Mouse (Mus musculus): ENCODE results near the gene Lin9.
"Not testable (repeated sequence)": the region's sequence is repeated elsewhere in the genome, so short reads cannot be mapped to it uniquely, and the experiment has no call there.

The Lin9 gene

GRCm38 (mm10) chr1:180641137-180641517 lies at the start of gene Lin9:
TSS of gene Lin9 (plus strand) at chr1:180641150.
- peak; percentile 86 to 91 for DNase-seq (ENCODE audit: low spot score in 2 of 2)

GRCm38 (mm10) chr1:180600578-180600977 lies 40.4 kb upstream of the Lin9 start:
- DNase-seq (ENCODE audit: low spot score in 2 of 2): no peak

DNA sequence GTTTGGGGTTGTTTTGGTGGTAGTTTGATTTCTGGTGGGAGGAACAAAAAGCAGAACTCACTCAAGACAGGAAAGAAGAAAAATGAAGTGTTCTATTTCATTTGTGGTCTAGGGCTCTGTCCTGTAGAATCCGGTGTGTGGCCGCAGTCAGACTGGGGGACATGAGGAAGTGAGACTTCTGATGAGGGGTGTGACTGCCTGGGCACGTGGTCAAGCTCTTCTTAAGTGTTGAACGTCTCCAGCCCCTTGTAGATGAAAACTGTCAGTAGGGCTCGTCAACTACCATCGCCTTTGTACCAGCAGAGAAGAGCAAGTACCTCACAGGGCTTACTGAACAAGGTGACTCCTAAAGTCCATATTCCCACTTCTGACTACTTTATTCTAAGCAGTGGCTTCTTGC lies 39.1 kb upstream of the Lin9 start:
- DNase-seq (ENCODE audit: low spot score in 2 of 2): no peak

DNA sequence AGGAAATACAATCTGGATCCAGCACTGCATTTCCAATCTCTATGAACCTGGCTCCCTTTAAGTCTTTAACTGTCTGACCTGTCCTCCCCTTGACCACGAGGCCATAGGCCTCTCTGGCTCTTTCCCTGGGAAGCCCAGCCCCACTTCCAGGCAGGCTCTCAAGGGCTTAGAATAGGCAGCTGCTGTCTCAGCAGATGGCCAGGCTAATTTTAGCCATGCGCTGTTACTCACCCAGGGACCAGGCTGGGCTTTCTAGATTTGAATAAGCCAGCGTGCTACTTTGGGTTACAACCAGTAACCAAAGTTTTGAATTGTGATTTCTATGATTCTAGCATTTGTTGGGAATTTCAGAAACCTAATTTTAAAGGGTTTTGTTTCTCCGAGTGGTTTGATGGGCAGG lies 36.4 kb upstream of the Lin9 start:
- no peak for DNase-seq (ENCODE audit: low spot score in 2 of 2)

- DNase-seq (ENCODE audit: low spot score in 2 of 2): no peak
Observed at GRCm38 (mm10) chr1:180606106-180606505, 34.8 kb upstream of the Lin9 start.

GRCm38 (mm10) chr1:180606796-180607577 lies 34.0 kb upstream of the Lin9 start:
- DNase-seq (ENCODE audit: low spot score in 2 of 2): no peak

GRCm38 (mm10) chr1:180607578-180607879 lies 33.4 kb upstream of the Lin9 start:
- DNase-seq (ENCODE audit: low spot score in 2 of 2): no peak

DNA sequence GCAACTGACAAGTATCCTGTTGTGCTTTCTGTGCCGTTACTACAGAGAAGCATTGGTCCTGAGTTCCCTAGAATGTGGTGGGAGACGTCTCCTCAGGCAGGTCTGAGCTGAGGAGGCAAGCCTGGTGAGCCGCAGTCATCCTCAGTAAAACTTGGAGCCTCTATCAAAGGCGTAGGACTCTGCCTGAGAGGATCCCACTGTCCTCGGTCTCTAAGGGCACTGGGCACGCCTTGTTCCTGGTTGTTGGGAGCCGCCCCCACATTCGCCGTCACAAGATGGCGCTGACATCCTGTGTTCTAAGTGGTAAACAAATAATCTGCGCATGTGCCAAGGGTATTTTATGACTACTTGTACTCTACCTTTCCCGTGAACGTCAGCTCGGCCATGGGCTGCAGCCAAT lies 29.1 kb upstream of the Lin9 start:
- DNase-seq (ENCODE audit: low spot score in 2 of 2): not testable (repeated sequence)

DNA sequence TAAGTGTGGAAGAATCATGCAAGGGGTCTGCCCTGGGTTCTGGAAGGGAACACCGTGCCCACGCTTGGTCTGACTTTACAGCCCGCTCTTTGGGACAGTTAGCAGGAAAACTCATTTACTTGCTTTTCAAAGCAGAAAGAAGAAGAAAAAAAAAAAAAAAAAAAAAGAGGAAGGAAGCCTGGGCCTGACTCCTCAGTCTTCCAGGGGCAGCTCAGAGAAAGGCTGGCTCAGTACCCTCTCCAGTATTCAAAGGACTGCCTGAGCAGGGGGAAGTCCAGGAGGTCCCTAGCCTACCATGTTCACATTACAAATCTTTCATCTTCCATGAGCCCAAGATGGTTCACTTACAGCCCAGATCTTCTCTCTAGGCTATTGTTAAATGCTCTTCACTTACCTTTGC lies 24.2 kb upstream of the Lin9 start:
- no peak for DNase-seq (ENCODE audit: low spot score in 2 of 2)

GRCm38 (mm10) chr1:180622389-180622788 lies 18.6 kb upstream of the Lin9 start:
- DNase-seq (ENCODE audit: low spot score in 2 of 2): no peak

- DNase-seq (ENCODE audit: low spot score in 2 of 2): no peak
Observed at GRCm38 (mm10) chr1:180623911-180624310, 17.0 kb upstream of the Lin9 start.

GRCm38 (mm10) chr1:180626141-180626540 lies 14.8 kb upstream of the Lin9 start:
- no peak for DNase-seq (ENCODE audit: low spot score in 2 of 2)

- DNase-seq (ENCODE audit: low spot score in 2 of 2): not testable (repeated sequence)
Observed at GRCm38 (mm10) chr1:180637796-180638195, 3.2 kb upstream of the Lin9 start.

- peak; percentile 9 to 20 for DNase-seq (ENCODE audit: low spot score in 2 of 2)
Observed at GRCm38 (mm10) chr1:180639416-180640401, 1.2 kb upstream of the Lin9 start.

GRCm38 (mm10) chr1:180640605-180641125 lies 285 bp upstream of the Lin9 start:
- peak; percentile 35 to 43 for DNase-seq (ENCODE audit: low spot score in 2 of 2)

DNA sequence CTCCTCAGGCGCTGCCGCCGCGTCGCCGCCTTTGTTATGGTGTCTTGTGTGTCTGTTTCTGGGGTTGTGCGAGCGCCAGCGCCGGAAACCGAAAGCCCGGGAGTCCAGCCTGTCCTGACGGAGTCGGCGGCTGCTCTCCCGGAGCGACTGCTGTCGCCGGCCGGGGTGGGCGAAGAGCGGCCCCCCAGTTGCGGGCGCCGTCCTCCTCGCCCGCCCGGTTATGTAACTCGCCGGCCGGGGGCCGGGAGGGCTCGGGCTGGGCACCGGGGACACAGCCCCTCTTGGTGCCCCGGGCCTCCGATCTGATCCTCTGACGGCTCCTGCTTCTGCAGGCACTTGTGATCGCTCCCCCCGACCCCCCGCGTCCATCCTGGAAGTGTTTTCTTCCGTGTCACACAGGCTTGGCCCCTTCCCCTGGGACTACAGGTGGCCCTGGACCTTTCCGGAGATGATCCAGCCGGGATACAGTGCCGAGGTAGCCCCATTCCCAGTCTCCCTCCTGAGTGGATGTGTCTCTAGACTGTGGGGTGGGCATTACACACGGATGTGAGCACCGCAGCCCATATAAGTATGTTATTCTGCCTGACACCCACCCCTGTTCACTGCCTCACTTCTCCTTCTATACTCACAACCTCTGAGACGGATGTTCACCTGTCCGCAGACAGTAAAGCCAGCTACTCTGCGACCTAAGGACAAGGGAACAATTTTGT lies 723 bp downstream of the Lin9 start:
- no peak for DNase-seq (ENCODE audit: low spot score in 2 of 2)

GRCm38 (mm10) chr1:180642228-180642564 lies 1.2 kb downstream of the Lin9 start:
- no peak for DNase-seq (ENCODE audit: low spot score in 2 of 2)

- no peak for DNase-seq (ENCODE audit: low spot score in 2 of 2)
Observed at GRCm38 (mm10) chr1:180691284-180691683, 50.3 kb downstream of the Lin9 start.

DNA sequence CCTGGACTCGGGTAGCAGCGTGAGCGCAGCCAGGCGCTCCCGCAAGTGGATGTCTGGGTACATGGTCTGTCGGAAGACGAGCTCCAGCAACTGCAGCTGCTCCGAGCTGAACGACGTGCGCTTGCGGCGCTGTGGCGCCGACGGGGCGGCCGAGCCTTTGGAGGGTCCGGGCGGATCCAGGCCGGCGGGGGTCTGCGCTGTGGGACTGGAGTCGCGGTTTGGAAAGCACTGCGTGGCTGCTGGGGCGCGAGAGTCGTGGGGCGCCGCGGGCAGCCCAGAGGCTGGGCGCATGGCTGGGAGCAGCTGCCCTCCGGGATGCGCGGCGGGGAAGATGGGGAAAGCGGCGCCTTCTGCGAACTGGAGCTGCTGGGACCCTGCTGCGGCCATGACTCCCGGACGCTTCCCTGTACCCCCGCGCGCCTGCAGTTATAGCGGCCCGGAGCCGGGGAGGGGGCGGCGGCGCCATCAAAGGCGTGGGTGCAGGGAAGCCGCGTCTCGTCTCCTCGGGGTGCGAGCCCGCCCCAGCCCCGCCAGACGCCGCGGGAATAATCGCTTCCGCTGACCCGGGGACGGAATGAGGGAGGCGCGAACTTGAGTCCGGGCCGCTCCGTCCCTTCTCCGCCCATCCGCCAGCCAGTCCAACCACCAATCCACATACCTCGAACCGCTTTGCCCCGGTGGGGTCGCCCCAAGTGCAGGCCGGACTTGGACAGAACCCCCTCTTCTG lies 55.8 kb downstream of the Lin9 start, which contains the start of gene Mixl1:
TSS of gene Mixl1 (minus strand) at position 409 of the 727 bp plus-strand sequence.
- peak; percentile 18 to 47 for DNase-seq (ENCODE audit: low spot score in 2 of 2)

DNA sequence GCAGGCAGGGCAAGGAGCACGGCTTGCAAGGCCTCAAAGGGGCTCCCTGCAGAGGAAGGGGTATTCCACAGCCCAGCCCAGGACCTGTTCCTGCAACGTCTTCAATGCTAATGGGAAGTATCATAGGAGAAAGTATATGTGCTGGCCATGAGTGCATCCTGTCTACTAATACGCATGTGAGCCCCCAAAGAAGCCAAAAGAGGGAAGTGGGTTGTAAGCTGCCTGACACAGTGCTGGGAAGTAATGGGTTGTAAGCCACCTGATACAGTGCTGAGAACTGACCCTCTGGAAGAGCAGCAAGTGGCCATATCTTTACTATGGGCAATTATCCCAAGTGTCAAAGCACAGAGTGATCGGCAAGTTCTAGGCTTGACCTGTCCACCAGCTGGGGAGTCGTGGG lies 57.1 kb downstream of the Lin9 start:
- DNase-seq (ENCODE audit: low spot score in 2 of 2): no peak

- peak in 1 of 2 experiments; percentile 31 for DNase-seq (ENCODE audit: low spot score in 2 of 2)
Observed at GRCm38 (mm10) chr1:180703400-180703799, 62.5 kb downstream of the Lin9 start.
